Mouse (Mus musculus) adrenal gland, postnatal 4 days (tissue): Measurements from ENCODE around the gene Hnrnpdl. TPM values are rescaled to one million over a fixed set of nuclear protein-coding genes. Genes with fewer than 3 reads are reported as not detected.

Source experiments
- DNase-seq, 2 experiments: peaks; one replicate each; pipeline ENCODE4 v3.0.0; 2021 to 2022; ENCODE audit warnings: low spot score in 2 of 2, mixed read lengths in 2 of 2
- total RNA-seq, 2 experiments: library from RNA; stranded (reverse); gene quantifications; 2 replicates each; pipeline ENCODE4 v1.2.3; 2021

Gene Hnrnpdl
- total RNA-seq, 2 experiments from 2014 or later, result 223 to 234 TPM

DNA sequence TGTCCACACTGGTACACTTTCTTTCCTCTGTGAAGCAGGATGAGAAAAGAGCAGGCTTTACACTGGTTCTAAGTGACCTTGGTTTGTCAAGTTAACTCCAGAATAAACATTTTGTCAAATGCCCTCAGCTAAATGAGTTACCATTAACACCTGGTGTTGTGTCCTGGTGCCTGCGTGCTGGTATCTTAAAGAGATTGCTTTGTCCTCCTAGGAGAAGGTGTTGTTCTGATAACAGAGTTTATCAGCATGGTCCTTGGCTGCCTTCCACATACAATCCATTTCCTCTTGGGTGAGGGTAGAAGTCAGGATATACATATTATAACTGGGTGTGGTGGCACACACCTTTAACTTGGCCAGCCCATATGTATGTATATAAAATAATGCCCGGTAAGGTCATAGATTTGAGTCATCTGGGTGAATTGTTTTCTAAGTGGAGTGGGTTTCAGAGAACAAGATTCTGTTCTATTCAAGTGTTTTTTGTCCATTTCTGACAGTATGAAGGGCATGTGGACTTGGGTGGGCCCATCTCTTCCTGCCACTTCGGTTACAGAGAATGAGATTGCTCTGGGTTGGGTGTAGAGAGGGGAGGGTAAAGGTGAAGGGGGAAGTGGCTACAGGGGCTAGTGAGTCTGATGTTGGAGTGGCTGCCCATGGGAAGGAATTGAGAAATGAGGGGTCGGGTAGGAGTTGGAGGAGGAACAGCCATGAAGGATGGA is 33.0 kb downstream of the Hnrnpdl start:
- DNase-seq, result no peak

DNA sequence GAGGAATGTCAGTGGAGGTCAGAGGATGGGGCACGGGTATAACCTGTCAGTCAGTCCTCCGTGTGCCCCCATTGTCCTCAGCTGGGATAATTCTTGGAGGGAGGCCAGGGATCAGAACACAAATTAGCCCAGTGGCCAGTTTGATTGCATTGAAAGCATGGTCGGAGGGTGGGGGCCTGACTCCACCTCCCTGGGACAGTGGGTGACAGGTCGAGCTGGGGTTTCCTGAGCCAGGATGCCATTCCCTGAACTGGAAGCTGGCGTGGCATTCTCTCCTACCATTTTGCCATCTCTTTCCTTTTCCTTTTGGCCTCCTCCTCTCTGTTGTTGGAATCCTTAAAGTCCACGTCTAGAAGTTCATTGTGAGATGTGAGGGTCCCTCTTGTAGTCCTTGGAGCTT is 33.6 kb downstream of the Hnrnpdl start:
- no peak for DNase-seq

DNA sequence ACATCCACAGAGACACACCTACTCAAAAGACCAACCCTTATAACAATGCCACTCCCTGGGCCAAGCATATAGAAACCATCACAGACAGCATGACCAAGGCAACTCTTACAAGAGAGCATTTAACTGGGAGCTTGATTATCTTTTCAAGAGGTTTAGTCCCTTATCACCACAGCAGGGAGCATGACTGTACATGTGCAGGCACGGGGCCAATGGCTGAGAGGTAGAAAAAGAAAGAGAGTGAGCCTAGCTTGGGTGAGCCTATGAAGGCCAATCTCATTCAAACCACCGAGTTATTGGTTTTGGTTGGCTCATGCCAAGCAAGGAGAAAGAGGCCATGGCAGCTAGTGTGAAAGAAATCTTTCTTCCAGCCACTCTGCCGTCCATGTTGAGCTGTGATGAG is 34.0 kb downstream of the Hnrnpdl start:
- no peak for DNase-seq

DNA sequence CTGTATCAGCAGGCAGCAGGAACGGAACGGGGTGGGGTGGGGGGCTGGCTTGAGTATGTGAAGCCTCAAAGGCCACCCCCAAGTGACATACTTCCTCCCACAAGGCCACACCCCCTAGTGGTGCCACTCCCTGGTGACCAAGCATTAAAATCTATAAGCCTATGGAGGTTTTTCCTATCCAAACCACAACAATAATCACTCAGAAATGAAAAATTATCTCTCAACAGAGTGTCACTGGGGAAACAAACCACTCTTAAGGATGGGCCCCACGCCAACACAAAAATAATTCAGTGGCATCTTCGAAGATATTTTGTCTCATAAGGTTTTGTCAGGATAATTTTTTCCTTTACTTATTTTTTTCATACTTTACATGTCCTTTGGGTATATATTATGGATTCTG is 35.6 kb downstream of the Hnrnpdl start:
- DNase-seq, result no peak

DNA sequence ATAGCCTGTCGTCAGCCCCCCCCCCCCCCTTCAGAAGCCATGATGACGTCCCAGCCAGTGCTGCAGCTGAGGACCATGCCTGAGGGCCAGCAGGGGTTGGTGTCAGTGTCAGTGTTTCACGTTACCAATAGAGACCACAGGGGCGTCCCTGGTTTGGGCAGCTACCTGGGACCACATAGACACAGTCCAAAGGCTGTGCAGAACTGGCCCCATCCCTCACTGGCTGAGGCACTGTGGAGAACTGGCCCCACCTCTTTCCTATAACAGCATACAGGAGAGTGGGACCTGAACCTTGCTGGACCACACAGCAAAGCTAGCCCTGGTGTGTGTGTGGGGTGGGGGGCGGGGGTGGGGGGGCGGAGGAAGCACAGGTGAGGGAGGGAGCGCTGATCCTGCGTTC is 39.0 kb downstream of the Hnrnpdl start:
- DNase-seq, result no peak

GRCm38 (mm10) chr5:100000048-100000447 is 39.4 kb downstream of the Hnrnpdl start:
- DNase-seq, result no peak

GRCm38 (mm10) chr5:99994680-99995079 is 44.8 kb downstream of the Hnrnpdl start:
- DNase-seq, result no peak

DNA sequence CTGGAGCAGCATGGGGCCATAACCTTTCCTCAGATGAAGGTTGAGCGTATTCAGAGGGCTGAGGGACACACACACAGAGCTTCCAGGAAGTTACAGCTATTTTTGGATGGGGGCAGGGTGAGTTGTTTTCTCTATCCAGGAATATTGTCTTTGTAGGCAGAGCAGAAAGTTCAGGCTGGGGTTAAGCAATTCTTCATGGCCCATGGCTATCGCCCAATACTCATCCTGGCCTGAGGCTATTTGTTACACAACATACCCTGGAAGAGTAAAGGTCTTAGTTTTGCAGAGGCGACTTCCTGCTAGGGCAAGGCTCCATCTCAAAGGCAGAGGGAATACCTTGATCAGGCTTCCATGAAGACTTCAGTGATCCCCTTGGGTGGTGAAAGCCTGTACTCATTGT is 45.3 kb downstream of the Hnrnpdl start:
- DNase-seq, result no peak

Other genes with a start within 250 kb of the Hnrnpdl start
- 1 to 10 TPM in 1 of 2 experiments, under 1 TPM in 1; 0.59 to 1.4 TPM for gene Vamp9, start 133.4 kb downstream of the Hnrnpdl start, total RNA-seq
- 100 to 1,000 TPM; 340 to 341 TPM for gene Hnrnpd, start 60.7 kb downstream of the Hnrnpdl start, total RNA-seq
- gene 4930524J08Rik, start 60.6 kb downstream of the Hnrnpdl start, total RNA-seq, result 1 to 10 TPM; 4.1 to 6.4 TPM
- gene Enoph1, start 321 bp upstream of the Hnrnpdl start, total RNA-seq, result 10 to 100 TPM; 41.5 to 42.1 TPM
- gene Tmem150c, start 120.1 kb upstream of the Hnrnpdl start, total RNA-seq, result 10 to 100 TPM; 26.9 to 28.7 TPM